Comparison of ENCODE assay signal across 8 mouse cellular contexts in genomic region chr6:31370550-31371061, GRCm38 (mm10). TPM values are rescaled to one million over a fixed set of nuclear protein-coding genes. Genes with fewer than 3 reads are reported as not detected.
DNase-seq lines count a peak whose midpoint lies in the region; TF ChIP-seq lines count a peak whose summit lies in the region.

No protein-coding gene starts in this region.

- no peak for TF ChIP-seq CTCF in small intestine, adult 2 months (IDR thresholded peaks at IDR 0.05; ENCODE audit: extremely low read depth, insufficient read length, insufficient replicate concordance, low read depth, low read length)

- no peaks in the 10 kb centered on the region for H3K4me1 ChIP-seq in small intestine, adult 2 months (ENCODE audit: control insufficient read depth, insufficient read depth, insufficient read length, low read length)

- 71% methylated on average over 14 of the region's 14 CpGs for WGBS in small intestine, adult 2 months

- H3K36me3 ChIP-seq in small intestine, adult 2 months (ENCODE audit: control insufficient read depth, insufficient read depth, low read length) = no peaks in the 10 kb centered on the region

- no peaks in the 10 kb centered on the region for H3K27me3 ChIP-seq in small intestine, adult 2 months (ENCODE audit: control insufficient read depth, insufficient read depth, low read length)

- no peak overlapping the region for H3K4me3 ChIP-seq in small intestine, adult 2 months (ENCODE audit: low read depth, low read length)

- peak overlapping the region; percentile 36; the same call in 1 of the 2 replicates for H3K27ac ChIP-seq in small intestine, adult 2 months (ENCODE audit: insufficient read depth, low read depth, low read length)

- no peak for TF ChIP-seq POLR2A in small intestine, adult 2 months (IDR thresholded peaks at IDR 0.05; ENCODE audit: low read depth, low read length)

- peak; percentile 13 for DNase-seq in cerebellum, adult 11-12 months
- no peak for DNase-seq in cerebellum, postnatal 4 days (ENCODE audit: low spot score in 2 of 2)
- DNase-seq in right cerebral cortex, adult 18-20 months = peak; percentile 26
- no peak for DNase-seq in right cerebral cortex, postnatal 14 days
- DNase-seq in heart, postnatal 4 days = peak; percentile 53
- DNase-seq in left cerebral cortex, adult 8-10 months (ENCODE audit: low spot score in 2 of 2) = no peak
- DNase-seq in yolk sac, embryonic 10.5 days (ENCODE audit: low spot score) = no peak

RNA-seq across cellular contexts. Expression of gene Mkln1, which starts 27.9 kb away (rescaled TPM):
- total RNA-seq in heart, postnatal 4 days (2021) = 100 to 1,000 TPM; 201 to 216 TPM
- polyA plus RNA-seq in small intestine, adult 2 months (2012; rRNA removed) = 3.0 and 9.8 TPM in 2 replicates
- 100 to 1,000 TPM; 153 to 177 (median 175) TPM for total RNA-seq in left cerebral cortex, adult 8-10 months (2022)

Comparison
In these comparisons a context has a peak if more than half of its experiments do, and no peak if none do; other contexts are left out.
1. DNase-seq: peak in cerebellum, adult 11-12 months (single experiment), right cerebral cortex, adult 18-20 months (single experiment) and heart, postnatal 4 days (single experiment); none in cerebellum, postnatal 4 days (0 of 2), right cerebral cortex, postnatal 14 days (single experiment), left cerebral cortex, adult 8-10 months (0 of 2) and yolk sac, embryonic 10.5 days (single experiment).